Mouse (Mus musculus): ENCODE measurements at regions not wholly inside any gene's neighbourhood (a gene's known extent, or its start where the extent isn't known, plus 50 kb on each side); places are given as distances from the start of the nearest gene placed in this dataset.

GRCm38 (mm10) chr4:142474018-142474417 is 234.8 kb upstream of the Kazn start:
- WGBS, result 57% methylated on average over 12 of the region's 12 CpGs
- no peak overlapping the region for H3K9ac ChIP-seq (ENCODE audit: low read depth, low read length)
- H3K27me3 ChIP-seq (replicated peaks; ENCODE audit: control insufficient read depth, insufficient read depth, low read length), result no peaks in the 10 kb centered on the region
- H3K4me1 ChIP-seq (replicated peaks; ENCODE audit: control insufficient read depth, insufficient read depth, low read length), result no peaks in the 10 kb centered on the region
- no peaks in the 10 kb centered on the region for H3K36me3 ChIP-seq (ENCODE audit: control insufficient read depth, insufficient read depth)
- no peak for ATAC-seq
- H3K4me2 ChIP-seq (replicated peaks; ENCODE audit: low read depth), result no peak overlapping the region
- no peak for TF ChIP-seq CTCF (IDR thresholded peaks at IDR 0.05; ENCODE audit: low read depth)
- H3K9me3 ChIP-seq (ENCODE audit: control insufficient read depth), result no peaks in the 10 kb centered on the region
- no peak overlapping the region for H3K27ac ChIP-seq (ENCODE audit: low read depth, low read length)
- no peak overlapping the region for H3K4me3 ChIP-seq (ENCODE audit: low read depth, low read length)

- Histone ChIP-seq H3K36me3 (ENCODE audit: control insufficient read depth, insufficient read depth) (no peaks in the 10 kb centered on the region), H3K27ac (ENCODE audit: low read depth, low read length) (no peak overlapping the region), H3K4me1 (replicated peaks; ENCODE audit: control insufficient read depth, insufficient read depth, low read length) (no peaks in the 10 kb centered on the region), H3K4me2 (replicated peaks; ENCODE audit: low read depth) (no peak overlapping the region), H3K27me3 (replicated peaks; ENCODE audit: control insufficient read depth, insufficient read depth, low read length) (no peaks in the 10 kb centered on the region), H3K9me3 (ENCODE audit: control insufficient read depth) (no peaks in the 10 kb centered on the region), H3K4me3 (ENCODE audit: low read depth, low read length) (no peak overlapping the region), H3K9ac (ENCODE audit: low read depth, low read length) (no peak overlapping the region)
- 85% methylated on average over 8 of the region's 8 CpGs for WGBS
- TF ChIP-seq CTCF (IDR thresholded peaks at IDR 0.05; ENCODE audit: low read depth), result no peak
- no peak for ATAC-seq
These were observed 234.1 kb upstream of the Kazn start for GRCm38 (mm10) chr4:142473284-142473683.

- no peaks in the 10 kb centered on the region for H3K36me3 ChIP-seq (ENCODE audit: control insufficient read depth, insufficient read depth)
- no peaks in the 10 kb centered on the region for H3K27me3 ChIP-seq (replicated peaks; ENCODE audit: control insufficient read depth, insufficient read depth, low read length)
- no peak for TF ChIP-seq CTCF (IDR thresholded peaks at IDR 0.05; ENCODE audit: low read depth)
- no peaks in the 10 kb centered on the region for H3K9me3 ChIP-seq (ENCODE audit: control insufficient read depth)
- no peaks in the 10 kb centered on the region for H3K4me1 ChIP-seq (replicated peaks; ENCODE audit: control insufficient read depth, insufficient read depth, low read length)
- ATAC-seq, result no peak
- H3K4me2 ChIP-seq (replicated peaks; ENCODE audit: low read depth), result no peak overlapping the region
- no peak overlapping the region for H3K27ac ChIP-seq (ENCODE audit: low read depth, low read length)
- H3K9ac ChIP-seq (ENCODE audit: low read depth, low read length), result no peak overlapping the region
- 94% methylated on average over 3 of the region's 3 CpGs for WGBS
- no peak overlapping the region for H3K4me3 ChIP-seq (ENCODE audit: low read depth, low read length)
These were observed 233.1 kb upstream of the Kazn start for GRCm38 (mm10) chr4:142472332-142472731.

GRCm38 (mm10) chr4:142470784-142471183 is 231.6 kb upstream of the Kazn start:
- WGBS, result 89% methylated on average over 6 of the region's 6 CpGs
- no peak for ATAC-seq
- TF ChIP-seq CTCF (IDR thresholded peaks at IDR 0.05; ENCODE audit: low read depth), result no peak
- no peaks in the 10 kb centered on the region for H3K27me3 ChIP-seq (replicated peaks; ENCODE audit: control insufficient read depth, insufficient read depth, low read length)
- no peaks in the 10 kb centered on the region for H3K4me1 ChIP-seq (replicated peaks; ENCODE audit: control insufficient read depth, insufficient read depth, low read length)
- no peak overlapping the region for H3K27ac ChIP-seq (ENCODE audit: low read depth, low read length)
- H3K4me2 ChIP-seq (replicated peaks; ENCODE audit: low read depth), result no peak overlapping the region
- H3K9ac ChIP-seq (ENCODE audit: low read depth, low read length), result no peak overlapping the region
- H3K4me3 ChIP-seq (ENCODE audit: low read depth, low read length), result no peak overlapping the region
- no peaks in the 10 kb centered on the region for H3K36me3 ChIP-seq (ENCODE audit: control insufficient read depth, insufficient read depth)
- no peaks in the 10 kb centered on the region for H3K9me3 ChIP-seq (ENCODE audit: control insufficient read depth)

- Histone ChIP-seq H3K9me3 (ENCODE audit: control insufficient read depth) (no peaks in the 10 kb centered on the region), H3K27ac (ENCODE audit: low read depth, low read length) (no peak overlapping the region), H3K27me3 (replicated peaks; ENCODE audit: control insufficient read depth, insufficient read depth, low read length) (no peaks in the 10 kb centered on the region), H3K36me3 (ENCODE audit: control insufficient read depth, insufficient read depth) (no peaks in the 10 kb centered on the region), H3K4me3 (ENCODE audit: low read depth, low read length) (no peak overlapping the region), H3K4me1 (replicated peaks; ENCODE audit: control insufficient read depth, insufficient read depth, low read length) (no peaks in the 10 kb centered on the region), H3K4me2 (replicated peaks; ENCODE audit: low read depth) (no peak overlapping the region), H3K9ac (ENCODE audit: low read depth, low read length) (no peak overlapping the region)
- 51% methylated on average over 6 of the region's 6 CpGs for WGBS
- TF ChIP-seq CTCF (IDR thresholded peaks at IDR 0.05; ENCODE audit: low read depth), result no peak
- no peak for ATAC-seq
These were observed 228.7 kb upstream of the Kazn start for GRCm38 (mm10) chr4:142467920-142468319.

GRCm38 (mm10) chr4:142465226-142465625 is 226.0 kb upstream of the Kazn start:
- Histone ChIP-seq H3K9me3 (ENCODE audit: control insufficient read depth) (no peaks in the 10 kb centered on the region), H3K9ac (ENCODE audit: low read depth, low read length) (no peak overlapping the region), H3K27me3 (replicated peaks; ENCODE audit: control insufficient read depth, insufficient read depth, low read length) (no peaks in the 10 kb centered on the region), H3K27ac (ENCODE audit: low read depth, low read length) (no peak overlapping the region), H3K4me2 (replicated peaks; ENCODE audit: low read depth) (no peak overlapping the region), H3K4me3 (ENCODE audit: low read depth, low read length) (no peak overlapping the region), H3K4me1 (replicated peaks; ENCODE audit: control insufficient read depth, insufficient read depth, low read length) (no peaks in the 10 kb centered on the region), H3K36me3 (ENCODE audit: control insufficient read depth, insufficient read depth) (no peaks in the 10 kb centered on the region)
- no peak for ATAC-seq
- no peak for TF ChIP-seq CTCF (IDR thresholded peaks at IDR 0.05; ENCODE audit: low read depth)
- 73% methylated on average over 4 of the region's 4 CpGs for WGBS

- no peaks in the 10 kb centered on the region for H3K9me3 ChIP-seq (ENCODE audit: control insufficient read depth)
- WGBS, result 82% methylated on average over 6 of the region's 6 CpGs
- no peak for ATAC-seq
- TF ChIP-seq CTCF (IDR thresholded peaks at IDR 0.05; ENCODE audit: low read depth), result no peak
- H3K27me3 ChIP-seq (replicated peaks; ENCODE audit: control insufficient read depth, insufficient read depth, low read length), result no peaks in the 10 kb centered on the region
- no peak overlapping the region for H3K9ac ChIP-seq (ENCODE audit: low read depth, low read length)
- no peak overlapping the region for H3K27ac ChIP-seq (ENCODE audit: low read depth, low read length)
- no peaks in the 10 kb centered on the region for H3K36me3 ChIP-seq (ENCODE audit: control insufficient read depth, insufficient read depth)
- no peak overlapping the region for H3K4me2 ChIP-seq (replicated peaks; ENCODE audit: low read depth)
- no peaks in the 10 kb centered on the region for H3K4me1 ChIP-seq (replicated peaks; ENCODE audit: control insufficient read depth, insufficient read depth, low read length)
- no peak overlapping the region for H3K4me3 ChIP-seq (ENCODE audit: low read depth, low read length)
These were observed 224.9 kb upstream of the Kazn start for GRCm38 (mm10) chr4:142464066-142464465.
